Comparison of ENCODE assay signal across 17 mouse cellular contexts in genomic region chr11:73284351-73284750, GRCm38 (mm10). TPM values are rescaled to one million over a fixed set of nuclear protein-coding genes. Genes with fewer than 3 reads are reported as not detected.
A peak's percentile ranks its signal among the peaks of the same experiment; 100 is the strongest.
DNase-seq lines count a peak whose midpoint lies in the region; ATAC-seq and TF ChIP-seq lines count a peak whose summit lies in the region.
"Had no signal": no experiment of that assay in that cellular context is flagged by ENCODE, and none has a peak within 500 bp of the region (broad histone marks: within the 10 kb centered on the region; RNA-seq: fewer than 3 reads in every experiment).

No protein-coding gene starts in this region.

- DNase-seq in gastrocnemius, adult 18-20 months (ENCODE audit: low spot score) = peak; percentile 10
- DNase-seq in gastrocnemius, postnatal 14 days = no peak
- peak; percentile 72 for DNase-seq in layer of hippocampus, adult 9-11 months
- no peak for DNase-seq in layer of hippocampus, postnatal 25 days (ENCODE audit: extremely low spot score in 1 of 2, low spot score in 1 of 2)
- peak; percentile 52 for DNase-seq in adipocyte (ENCODE audit: low spot score)
- no peak for DNase-seq in neural tube, embryonic 10.5 days (ENCODE audit: extremely low spot score, low spot score)
- DNase-seq: layer of hippocampus, postnatal 36 days; liver, embryonic 13.5 days had no signal

- H3K27ac ChIP-seq in olfactory bulb, adult 2 months (ENCODE audit: insufficient read depth, low read depth, low read length) = peak overlapping the region; percentile 28; the same call in 1 of the 2 replicates
- H3K27ac ChIP-seq: embryonic facial prominence, embryonic 12.5 days; liver, embryonic 13.5 days; midbrain, embryonic 13.5 days had no signal

- TF ChIP-seq CTCF in olfactory bulb, adult 2 months (IDR thresholded peaks at IDR 0.05; ENCODE audit: insufficient read depth, low read depth, low read length) = no peak

- ATAC-seq in activated CD4-positive, CD25-positive, alpha-beta regulatory T cell, adult 4 months = no peak
- ATAC-seq: intestine, embryonic 16.5 days; midbrain, embryonic 13.5 days had no signal

- intact Hi-C loops in gastrocnemius, postnatal 14 days (cut with DNase I; ENCODE audit: low total_unique reads) = no loop called here

- H3K4me1 ChIP-seq in olfactory bulb, adult 2 months (ENCODE audit: control insufficient read depth, insufficient read depth, low read length) = peaks cover 15% of the 10 kb centered on the region
- H3K4me1 ChIP-seq: liver, embryonic 13.5 days; midbrain, embryonic 13.5 days had no signal

- no peak overlapping the region for H3K4me3 ChIP-seq in olfactory bulb, adult 2 months (ENCODE audit: insufficient read depth, low read depth, low read length)
- H3K4me3 ChIP-seq: embryonic facial prominence, embryonic 12.5 days; liver, embryonic 13.5 days; midbrain, embryonic 13.5 days had no signal

- TF ChIP-seq POLR2A in olfactory bulb, adult 2 months (IDR thresholded peaks at IDR 0.05; ENCODE audit: insufficient read depth, low read depth, low read length) = no peak

RNA-seq across cellular contexts. Expression of gene Trpv3, which starts 17.2 kb away (rescaled TPM):
- total RNA-seq in gastrocnemius, adult 18-20 months (2021) = not detected
- total RNA-seq in gastrocnemius, postnatal 14 days (2021) = under 1 TPM; 0.04 to 0.06 TPM
- under 1 TPM; 0.34 to 0.40 TPM for total RNA-seq in layer of hippocampus, postnatal 25 days (2021)
- not detected in 2 replicates for polyA plus RNA-seq in olfactory bulb, adult 2 months (2012; ENCODE audit: insufficient read depth, insufficient read length, low replicate concordance, missing spikeins)
- polyA plus RNA-seq in activated CD4-positive, CD25-positive, alpha-beta regulatory T cell, adult 4 months (2017; shearing (Covaris generic)) = under 1 TPM in 1 of 2 experiments, not detected in 1; 0.09 TPM
- total RNA-seq: CH12.LX had no signal
- polyA plus RNA-seq: midbrain, embryonic 13.5 days had no signal

RNA-seq across cellular contexts. Expression of gene Aspa, which starts 45.0 kb away (rescaled TPM):
- total RNA-seq in gastrocnemius, adult 18-20 months (2021) = 1 to 10 TPM; 3.9 to 5.4 TPM
- 1 to 10 TPM; 1.2 to 1.8 TPM for total RNA-seq in gastrocnemius, postnatal 14 days (2021)
- 10 to 100 TPM; 11.7 to 14.6 TPM for total RNA-seq in layer of hippocampus, postnatal 25 days (2021)
- not detected in 2 replicates for polyA plus RNA-seq in olfactory bulb, adult 2 months (2012; ENCODE audit: insufficient read depth, insufficient read length, low replicate concordance, missing spikeins)
- polyA plus RNA-seq in activated CD4-positive, CD25-positive, alpha-beta regulatory T cell, adult 4 months (2017; shearing (Covaris generic)) = under 1 TPM in 1 of 2 experiments, not detected in 1; 0.08 TPM
- total RNA-seq: CH12.LX had no signal

RNA-seq across cellular contexts. Expression of gene Gm49340, which starts 45.2 kb away (rescaled TPM):
- total RNA-seq in gastrocnemius, adult 18-20 months (2021) = not detected
- total RNA-seq in gastrocnemius, postnatal 14 days (2021) = not detected
- not detected for total RNA-seq in layer of hippocampus, postnatal 25 days (2021)
- polyA plus RNA-seq in olfactory bulb, adult 2 months (2012; ENCODE audit: insufficient read depth, insufficient read length, low replicate concordance, missing spikeins) = not detected in 2 replicates
- not detected for polyA plus RNA-seq in activated CD4-positive, CD25-positive, alpha-beta regulatory T cell, adult 4 months (2017; shearing (Covaris generic))
- total RNA-seq: CH12.LX; heart, postnatal 36 days; layer of hippocampus, postnatal 36 days had no signal
- polyA plus RNA-seq: brain, embryonic 14.5 days; embryonic facial prominence, embryonic 12.5 days; frontal cortex, adult 2 months; intestine, embryonic 16.5 days; liver, embryonic 13.5 days; midbrain, embryonic 13.5 days had no signal

RNA-seq across cellular contexts. Expression of gene Spata22, which starts 45.2 kb away (rescaled TPM):
- not detected for total RNA-seq in gastrocnemius, adult 18-20 months (2021)
- not detected for total RNA-seq in gastrocnemius, postnatal 14 days (2021)
- not detected for total RNA-seq in layer of hippocampus, postnatal 25 days (2021)
- not detected in 2 replicates for polyA plus RNA-seq in olfactory bulb, adult 2 months (2012; ENCODE audit: insufficient read depth, insufficient read length, low replicate concordance, missing spikeins)
- not detected for polyA plus RNA-seq in activated CD4-positive, CD25-positive, alpha-beta regulatory T cell, adult 4 months (2017; shearing (Covaris generic))
- total RNA-seq: CH12.LX; heart, postnatal 36 days; layer of hippocampus, postnatal 36 days had no signal
- polyA plus RNA-seq: embryonic facial prominence, embryonic 12.5 days; midbrain, embryonic 13.5 days had no signal

RNA-seq across cellular contexts. Expression of gene Trpv1, which starts 50.3 kb away (rescaled TPM):
- under 1 TPM; 0.09 to 0.24 TPM for total RNA-seq in gastrocnemius, adult 18-20 months (2021)
- total RNA-seq in gastrocnemius, postnatal 14 days (2021) = under 1 TPM; 0.11 to 0.16 TPM
- total RNA-seq in layer of hippocampus, postnatal 25 days (2021) = under 1 TPM in 1 of 2 experiments, not detected in 1; 0.12 TPM
- polyA plus RNA-seq in olfactory bulb, adult 2 months (2012; ENCODE audit: insufficient read depth, insufficient read length, low replicate concordance, missing spikeins) = not detected in 2 replicates
- polyA plus RNA-seq in activated CD4-positive, CD25-positive, alpha-beta regulatory T cell, adult 4 months (2017; shearing (Covaris generic)) = not detected
- total RNA-seq: heart, postnatal 36 days had no signal
- polyA plus RNA-seq: liver, embryonic 13.5 days had no signal

Comparison
In these comparisons a context has a peak if more than half of its experiments do, and no peak if none do; other contexts are left out.
1. DNase-seq: peak in gastrocnemius, adult 18-20 months (single experiment), layer of hippocampus, adult 9-11 months (single experiment) and adipocyte (single experiment); none in gastrocnemius, postnatal 14 days (single experiment), layer of hippocampus, postnatal 25 days (0 of 2) and neural tube, embryonic 10.5 days (single experiment).